Mouse (Mus musculus): ENCODE results near the gene H2al2a.

DNA sequence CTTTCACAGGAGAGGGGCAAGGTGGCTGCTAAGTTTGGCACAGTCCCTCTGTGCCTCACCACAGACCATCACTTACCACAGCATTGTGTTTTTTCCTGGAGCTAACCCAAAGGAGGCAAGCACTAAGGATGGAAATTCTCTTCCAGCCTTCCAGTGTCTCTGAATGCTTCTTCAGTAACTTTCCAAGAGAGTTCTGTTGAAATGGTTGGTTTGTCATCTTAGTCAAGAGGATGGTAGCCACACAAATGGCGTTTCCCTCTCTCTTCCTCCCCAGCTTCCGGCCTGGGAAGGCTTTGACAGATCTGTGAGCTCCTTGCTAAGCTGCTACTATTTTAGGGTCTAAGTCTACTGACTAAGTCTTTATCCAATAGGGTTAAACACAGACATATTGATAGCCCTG is 40.7 kb upstream of the H2al2a start, which contains the start of gene A930004D18Rik:
- TF ChIP-seq CTCF (IDR thresholded peaks at IDR 0.05; ENCODE audit: low read depth) (no peak), EP300 (optimal IDR thresholded peaks at IDR 0.05) (no peak)

All from stomach, postnatal 0 days (tissue).